Mouse (Mus musculus): ENCODE data around the gene Efhc1.

Efhc1 gene

GRCm38 (mm10) chr1:21010282-21010800 lies 58.9 kb downstream of the Efhc1 start:
- no peak for DNase-seq

DNA sequence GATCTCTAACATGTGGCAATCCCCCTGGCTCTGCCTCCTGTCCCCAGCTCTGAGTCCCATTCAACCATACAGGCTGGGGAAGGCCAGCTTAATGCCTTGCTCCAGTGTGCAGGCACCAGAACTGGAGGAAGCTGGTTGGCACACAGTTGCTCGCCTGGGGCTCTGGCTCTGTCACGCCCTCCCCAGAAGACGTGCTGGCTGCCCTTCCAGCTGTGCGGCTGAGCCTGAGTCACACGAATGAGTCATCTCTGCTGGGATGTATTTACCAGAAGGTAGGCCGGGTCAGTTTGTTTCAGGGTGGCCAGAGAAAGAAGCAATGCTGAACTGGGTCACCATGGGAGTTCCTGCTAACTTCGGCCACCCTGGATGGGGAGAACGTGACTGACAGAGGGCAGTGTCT lies 63.0 kb downstream of the Efhc1 start:
- no peak for DNase-seq

DNA sequence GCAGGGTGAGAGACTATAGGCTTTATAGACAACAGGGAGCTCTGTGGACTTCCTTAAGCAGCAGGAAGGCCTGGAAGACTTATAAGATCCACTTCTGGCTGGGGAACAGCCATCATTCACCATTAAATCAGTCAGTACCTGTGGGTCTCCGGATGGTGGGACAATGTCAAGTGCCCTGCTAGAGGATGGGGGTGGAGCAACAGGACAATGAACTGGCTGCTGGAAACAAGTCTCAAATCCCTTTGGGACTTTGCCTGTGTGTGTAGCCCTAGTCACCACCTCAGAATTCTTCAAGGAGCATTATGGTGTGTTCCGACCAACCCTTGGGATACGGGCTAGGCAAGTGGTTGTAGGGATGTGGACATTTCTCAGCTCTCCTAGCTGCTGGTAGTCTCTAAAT lies 71.7 kb downstream of the Efhc1 start:
- no peak for DNase-seq

- no peak for DNase-seq
Measured at GRCm38 (mm10) chr1:21025203-21025602, 73.8 kb downstream of the Efhc1 start.

DNA sequence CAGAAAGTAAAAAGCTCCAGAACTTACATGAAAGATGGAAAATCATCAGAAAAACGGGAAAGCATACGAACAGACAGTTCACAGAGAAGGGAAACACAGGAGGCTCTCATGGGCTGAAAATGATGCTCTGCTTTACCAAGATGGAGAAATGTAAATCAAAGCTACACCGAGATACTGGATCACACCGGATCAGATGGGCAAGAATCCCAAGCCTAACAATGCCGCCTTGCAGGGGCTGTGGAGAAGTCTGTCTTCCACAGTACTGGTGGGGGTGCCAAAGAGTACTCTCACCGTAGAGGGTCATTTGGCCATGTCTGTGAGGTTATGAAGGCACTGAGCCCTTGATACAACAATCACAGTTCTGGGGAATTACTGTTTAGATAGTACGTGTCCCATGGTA lies 75.1 kb downstream of the Efhc1 start:
- no peak for DNase-seq

DNA sequence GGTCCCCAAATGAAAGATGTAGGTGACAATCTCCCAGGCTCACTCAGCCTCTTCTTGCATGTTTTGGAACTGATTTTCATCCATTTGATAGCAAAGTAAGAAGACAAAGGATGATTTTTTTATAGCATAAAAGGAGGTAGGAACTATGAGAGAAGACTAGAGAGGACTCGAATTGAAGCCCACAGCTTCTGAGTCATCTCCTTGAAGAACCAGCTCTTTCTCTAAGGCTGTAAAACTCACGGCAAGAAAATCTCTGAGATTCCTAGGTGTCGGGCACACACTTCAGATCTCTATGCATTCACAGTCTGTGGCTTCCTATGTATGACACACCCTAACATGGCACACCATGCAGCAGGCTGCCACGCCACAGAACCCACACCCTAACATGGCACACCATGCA lies 77.6 kb downstream of the Efhc1 start:
- no peak for DNase-seq

- no peak for DNase-seq
Measured at GRCm38 (mm10) chr1:21031650-21032049, 80.2 kb downstream of the Efhc1 start.

GRCm38 (mm10) chr1:21033065-21033791 lies 81.8 kb downstream of the Efhc1 start:
- DNase-seq: no peak

- no peak for DNase-seq
Measured at GRCm38 (mm10) chr1:21033792-21034119, 82.3 kb downstream of the Efhc1 start.

DNA sequence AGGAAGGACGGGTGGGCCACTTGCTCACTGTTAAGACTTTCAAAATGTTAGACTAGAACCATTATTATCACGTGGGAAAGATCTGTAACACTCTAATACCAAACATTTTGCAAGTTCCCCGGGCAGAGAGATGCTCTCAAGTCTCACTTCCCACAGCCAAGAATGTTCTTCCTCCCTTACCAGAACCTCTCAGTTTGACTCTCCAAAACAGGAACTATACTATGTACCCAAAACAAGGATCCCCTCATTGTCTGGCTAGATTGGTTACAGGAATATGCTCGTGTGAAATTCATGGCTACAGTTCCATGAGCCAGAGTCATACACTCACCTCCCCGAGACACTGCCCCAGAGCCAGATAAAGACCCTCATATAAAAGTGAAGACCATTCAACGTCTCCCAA lies 84.5 kb downstream of the Efhc1 start:
- DNase-seq: no peak

- no peak for DNase-seq
Measured at GRCm38 (mm10) chr1:21037881-21038601, 86.6 kb downstream of the Efhc1 start.

- no peak for DNase-seq
Measured at GRCm38 (mm10) chr1:21039564-21039963, 88.1 kb downstream of the Efhc1 start.

GRCm38 (mm10) chr1:21040173-21040572 lies 88.7 kb downstream of the Efhc1 start:
- no peak for DNase-seq

Data from right cerebral cortex, postnatal 4 days (tissue).